Comparison of ENCODE assay signal across 6 mouse cellular contexts in genomic region chr17:85101751-85102150, GRCm38 (mm10).
"Had no signal": no experiment of that assay in that cellular context is flagged by ENCODE, and none has a peak within 500 bp of the region (broad histone marks: within the 10 kb centered on the region; RNA-seq: fewer than 3 reads in every experiment).

No protein-coding gene starts in this region.

- DNase-seq: kidney, adult 18-20 months; kidney, postnatal 14 days; right cerebral cortex, postnatal 4 days; spleen, adult 18-20 months; thymus, adult 18-20 months; thymus, postnatal 14 days had no signal
